Mouse (Mus musculus) right cerebral cortex, adult 2 months (tissue): ENCODE measurements around the gene Lrrc14b.

Experiments used
- DNase-seq, 2 experiments: peaks; one replicate each; pipeline ENCODE4 v3.0.0; 2021 to 2022; ENCODE audit warnings: low spot score in 2 of 2

The Lrrc14b gene

DNA sequence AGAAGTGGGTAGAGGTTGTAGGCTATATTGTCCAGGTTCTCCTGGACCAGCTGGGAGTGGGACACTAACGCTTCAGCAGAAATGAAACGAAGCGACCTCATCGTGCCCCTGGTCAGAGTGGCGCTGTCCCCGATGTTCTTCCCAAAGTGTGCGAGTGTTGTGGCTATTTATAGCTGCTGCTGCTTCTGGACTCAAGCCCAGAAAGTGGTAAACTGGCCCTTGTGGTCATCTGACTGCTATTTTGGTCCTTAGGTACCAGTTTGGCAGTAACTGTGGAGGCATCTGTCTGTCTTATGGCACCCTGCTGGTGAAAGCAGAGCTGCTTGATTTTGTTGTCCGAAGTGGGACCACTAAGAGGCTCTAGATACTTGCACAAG, at the start of gene Lrrc14b:
Lrrc14b (minus strand) TSS at position 147 of the 377 bp plus-strand sequence.
- no peak for DNase-seq

DNA sequence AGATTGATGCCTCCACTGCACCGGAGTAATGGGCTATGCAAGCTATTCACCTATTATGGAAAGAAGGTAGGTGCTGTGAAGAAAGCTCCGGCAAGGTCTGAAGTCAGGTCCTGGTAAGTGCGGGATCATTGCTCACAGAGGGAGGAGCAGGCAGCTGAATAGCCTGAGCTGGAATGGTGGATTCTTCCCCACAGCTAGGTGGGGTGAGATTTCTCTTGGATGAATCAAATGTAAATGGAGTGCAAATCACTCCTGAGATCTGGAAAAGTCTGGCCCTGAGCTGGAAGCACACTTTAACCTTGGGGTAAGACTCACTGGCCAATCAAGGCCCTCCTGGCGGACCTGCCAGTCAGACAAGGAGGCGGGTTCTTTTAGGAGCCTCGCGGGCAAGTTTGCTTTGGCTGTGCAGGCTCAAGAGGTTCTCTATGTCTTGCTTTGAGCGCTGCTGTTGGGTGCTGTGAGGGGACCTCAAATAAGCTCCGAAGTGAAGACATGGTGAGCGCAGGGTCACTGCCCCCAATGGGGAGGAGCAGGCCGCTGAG, 35.6 kb upstream of the Lrrc14b start, which contains the start of gene Ftl1-ps1:
Ftl1-ps1 (plus strand) TSS at position 397 of the 542 bp plus-strand sequence.
- DNase-seq, result no peak

DNA sequence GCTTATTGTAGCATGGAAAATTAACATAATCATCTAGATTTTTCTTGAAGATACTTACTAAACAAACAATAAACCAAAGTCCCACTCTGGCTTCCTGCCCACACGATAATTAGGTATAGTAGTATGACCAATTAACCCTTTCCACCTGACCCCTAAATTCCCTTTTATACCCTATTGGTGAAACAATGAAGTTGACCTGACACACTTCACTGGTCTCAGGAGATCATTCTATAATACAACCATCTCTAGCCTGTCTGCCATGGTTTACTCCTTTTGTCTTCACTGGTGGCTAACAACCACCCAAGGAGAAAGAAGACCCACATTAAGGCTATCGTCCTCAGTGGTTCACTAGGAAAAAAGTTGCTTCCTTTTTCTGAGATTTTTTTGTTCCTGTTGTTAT, 27.4 kb upstream of the Lrrc14b start:
- DNase-seq, result no peak

DNA sequence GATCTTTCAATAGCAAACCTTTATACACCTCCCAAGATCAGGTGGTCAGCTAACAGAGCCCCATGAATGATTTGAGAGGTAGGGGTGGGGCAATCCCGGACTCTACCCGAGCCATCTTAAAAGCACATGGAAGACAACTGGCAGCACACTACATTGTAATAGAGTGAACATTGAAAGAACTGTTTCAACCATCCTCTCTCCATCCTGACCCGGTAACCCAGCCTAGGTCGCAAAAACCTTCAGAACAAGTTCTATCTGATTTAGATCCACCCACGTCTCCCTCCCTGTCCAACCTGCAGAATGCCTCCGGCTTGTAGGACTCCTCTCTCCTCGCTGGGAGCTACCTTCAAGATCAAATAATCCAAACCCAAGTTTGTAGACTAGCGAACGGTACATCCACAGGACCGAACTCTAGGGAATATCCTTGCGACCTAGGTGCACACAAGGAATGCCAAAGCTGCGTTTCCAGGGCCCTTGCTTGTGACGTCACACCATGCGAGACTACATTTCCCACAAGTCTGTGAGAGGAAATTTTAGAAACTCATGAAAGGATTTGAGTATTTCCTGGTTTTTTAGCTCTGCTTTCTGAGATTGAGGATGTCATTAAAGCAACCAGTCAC, 26.7 kb upstream of the Lrrc14b start, which contains the start of gene Zfp72:
Zfp72 (minus strand) TSS at position 466 of the 620 bp plus-strand sequence.
- DNase-seq, result peak; percentile 84 to 89

DNA sequence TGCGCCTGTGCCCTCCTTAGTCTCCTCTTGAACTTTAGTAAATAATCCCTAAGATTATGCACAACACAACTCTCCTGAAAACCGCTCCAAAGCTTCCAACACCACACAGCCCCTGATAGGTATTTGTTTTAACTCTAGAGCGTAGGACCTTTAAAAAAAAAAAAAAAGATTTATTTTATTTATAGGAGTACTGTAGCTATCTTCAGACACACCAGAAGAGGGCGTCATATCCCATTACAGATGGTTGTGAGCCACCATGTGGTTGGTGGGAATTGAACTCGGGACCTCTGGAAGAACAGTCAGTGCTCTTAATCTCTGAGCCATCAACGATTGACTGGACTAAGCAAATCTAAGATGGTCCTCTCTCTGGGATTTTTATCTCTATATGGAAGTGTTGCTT, 25.9 kb upstream of the Lrrc14b start:
- DNase-seq, result no peak

DNA sequence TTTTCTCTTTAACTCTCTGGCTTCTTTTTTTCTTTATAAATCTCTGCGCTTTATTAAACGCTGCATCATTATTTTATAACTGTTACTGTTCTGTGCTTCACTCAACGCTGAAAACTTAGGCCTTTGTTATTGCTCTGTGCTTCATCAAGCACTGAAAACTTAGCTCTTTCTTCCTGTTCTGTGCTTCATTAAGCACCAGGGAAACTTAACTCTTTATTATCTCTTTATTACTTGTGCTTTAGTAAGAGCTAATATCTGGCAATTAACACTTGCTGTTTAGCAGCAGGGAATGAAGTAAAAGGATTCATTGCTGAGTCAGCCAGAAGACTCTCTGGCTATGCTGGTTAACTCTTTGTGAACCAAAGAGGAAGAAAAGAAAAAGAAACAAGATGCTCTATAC, 18.5 kb upstream of the Lrrc14b start:
- DNase-seq, result no peak

DNA sequence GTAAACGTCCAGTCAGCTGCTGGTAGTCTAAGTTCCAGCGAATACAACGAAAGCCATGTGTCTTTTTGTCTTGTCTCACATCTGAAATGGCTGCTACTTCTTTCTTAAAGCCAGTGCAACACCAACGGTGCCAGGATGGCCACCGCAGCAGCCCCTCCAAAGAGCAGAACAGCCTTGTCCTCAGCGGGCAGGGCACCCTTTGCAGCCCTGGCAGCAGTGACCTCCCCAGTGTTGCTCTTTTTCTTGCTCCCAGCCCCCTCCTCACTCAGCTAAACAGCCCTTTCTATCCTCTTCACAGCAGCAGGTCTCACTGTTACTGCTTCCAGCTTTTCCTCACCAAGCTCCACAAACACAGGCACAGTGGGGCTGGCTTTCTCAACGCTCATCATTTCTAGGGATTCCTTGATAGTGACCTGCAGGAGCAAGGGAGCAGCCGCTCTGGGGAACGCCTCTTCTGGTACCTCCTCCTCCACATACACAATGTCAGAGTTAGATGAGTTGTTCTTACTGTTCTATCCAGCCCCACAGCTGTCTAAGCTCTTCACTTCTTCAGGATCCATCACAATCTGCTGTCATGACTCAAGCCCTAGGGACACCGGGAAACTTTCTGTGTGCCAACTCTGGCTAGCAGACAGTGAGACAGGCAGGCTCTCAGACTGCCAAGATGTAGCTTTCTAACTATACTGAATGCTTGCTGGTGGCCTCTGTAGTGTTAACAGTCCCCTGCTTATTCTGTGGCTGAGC, 17.9 kb upstream of the Lrrc14b start:
- no peak for DNase-seq

DNA sequence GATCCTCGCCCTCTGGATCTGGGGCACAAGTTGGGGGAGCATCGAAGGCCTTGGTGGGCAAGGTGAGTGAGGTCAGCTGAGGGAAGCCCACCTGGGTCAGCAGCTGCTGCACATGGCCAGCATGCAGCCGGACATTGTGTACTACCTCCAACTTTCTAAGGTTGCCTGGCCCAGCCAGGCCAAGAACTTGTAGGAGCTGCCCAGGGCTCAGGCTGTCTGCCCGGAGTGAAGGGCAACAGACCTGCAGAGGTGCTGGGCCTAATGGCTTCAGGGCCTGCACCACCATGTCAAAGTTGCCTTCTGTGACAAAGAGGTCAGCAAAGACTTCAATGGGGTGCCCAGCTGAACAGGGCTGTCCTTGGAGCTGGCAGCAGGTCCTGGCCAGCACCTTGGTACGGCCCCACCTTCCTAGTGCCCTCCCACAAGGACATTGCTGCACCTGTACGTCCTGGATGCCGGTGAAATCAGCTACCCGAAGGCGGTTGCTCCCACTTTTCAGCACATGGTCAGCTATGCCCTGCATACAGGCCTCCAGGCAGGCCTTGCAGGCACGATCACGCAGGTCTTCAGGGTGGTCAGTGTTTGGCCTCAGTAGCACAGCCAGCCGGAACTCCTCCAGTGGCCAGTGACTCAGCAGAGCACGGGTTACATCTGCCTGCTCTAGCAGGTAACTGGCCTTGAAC, 488 bp downstream of the Lrrc14b start:
- no peak for DNase-seq

DNA sequence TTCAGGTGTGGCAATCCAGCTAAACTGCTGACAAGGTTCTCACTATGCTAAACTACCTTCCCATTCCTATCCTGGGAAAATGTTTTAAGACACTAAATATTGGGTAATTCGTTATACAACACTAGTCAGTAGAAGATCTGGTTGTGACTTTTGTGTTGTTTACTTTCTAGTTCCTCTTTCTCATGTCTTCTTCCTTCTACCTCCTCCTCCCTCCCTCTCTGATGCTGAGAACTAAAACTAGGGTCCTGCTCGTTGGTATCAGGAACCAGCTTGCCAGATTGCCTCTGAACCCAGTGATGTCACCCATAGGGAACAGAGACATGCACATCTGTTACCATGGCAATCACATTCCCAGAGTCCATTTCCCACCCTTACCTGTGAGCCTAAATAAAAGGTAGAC, 1.6 kb downstream of the Lrrc14b start:
- no peak for DNase-seq

DNA sequence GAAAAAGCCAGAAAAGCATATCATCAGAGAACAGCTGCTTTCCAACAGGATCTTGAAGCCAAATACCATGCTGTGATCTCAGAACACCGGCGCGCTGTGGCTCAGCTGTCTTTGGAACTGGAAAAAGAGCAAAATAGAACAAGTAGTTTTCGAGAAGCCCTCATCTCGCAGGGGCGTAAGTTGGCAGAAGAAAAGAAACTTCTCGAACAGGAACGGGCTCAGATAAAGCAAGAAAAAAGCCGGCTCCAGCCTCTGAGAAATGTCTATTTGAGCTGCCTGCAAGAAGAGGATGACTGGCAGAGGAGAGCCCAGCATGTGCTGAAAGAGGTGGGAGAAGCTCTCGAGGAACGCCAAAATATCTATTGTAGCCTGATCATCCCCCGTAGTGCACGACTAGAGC, 7.3 kb downstream of the Lrrc14b start:
- DNase-seq, result peak in 1 of 2 experiments; percentile 20

DNA sequence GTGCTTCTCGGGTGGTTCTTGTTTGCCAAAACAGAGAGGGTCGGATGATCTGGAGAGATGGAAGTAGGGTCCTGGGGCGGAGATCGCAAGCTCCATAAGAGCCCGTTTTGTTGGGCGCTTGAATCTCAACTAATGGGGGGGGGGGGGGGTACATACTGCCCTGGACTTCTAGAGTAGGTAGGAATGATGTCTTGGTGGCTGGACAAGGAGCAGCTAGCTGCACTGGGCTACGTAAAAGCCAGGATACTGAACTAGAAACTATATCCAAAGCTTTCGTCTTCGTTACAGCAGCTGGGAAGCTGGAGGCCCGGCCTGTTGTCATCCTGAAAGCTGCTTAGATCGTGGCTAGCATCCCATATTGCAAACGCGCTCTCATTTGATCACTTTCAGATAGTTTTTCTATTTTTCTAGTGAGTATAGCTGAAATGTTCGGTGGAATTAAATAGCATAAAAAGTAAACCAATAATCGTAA, 13.3 kb downstream of the Lrrc14b start:
- DNase-seq, result no peak

DNA sequence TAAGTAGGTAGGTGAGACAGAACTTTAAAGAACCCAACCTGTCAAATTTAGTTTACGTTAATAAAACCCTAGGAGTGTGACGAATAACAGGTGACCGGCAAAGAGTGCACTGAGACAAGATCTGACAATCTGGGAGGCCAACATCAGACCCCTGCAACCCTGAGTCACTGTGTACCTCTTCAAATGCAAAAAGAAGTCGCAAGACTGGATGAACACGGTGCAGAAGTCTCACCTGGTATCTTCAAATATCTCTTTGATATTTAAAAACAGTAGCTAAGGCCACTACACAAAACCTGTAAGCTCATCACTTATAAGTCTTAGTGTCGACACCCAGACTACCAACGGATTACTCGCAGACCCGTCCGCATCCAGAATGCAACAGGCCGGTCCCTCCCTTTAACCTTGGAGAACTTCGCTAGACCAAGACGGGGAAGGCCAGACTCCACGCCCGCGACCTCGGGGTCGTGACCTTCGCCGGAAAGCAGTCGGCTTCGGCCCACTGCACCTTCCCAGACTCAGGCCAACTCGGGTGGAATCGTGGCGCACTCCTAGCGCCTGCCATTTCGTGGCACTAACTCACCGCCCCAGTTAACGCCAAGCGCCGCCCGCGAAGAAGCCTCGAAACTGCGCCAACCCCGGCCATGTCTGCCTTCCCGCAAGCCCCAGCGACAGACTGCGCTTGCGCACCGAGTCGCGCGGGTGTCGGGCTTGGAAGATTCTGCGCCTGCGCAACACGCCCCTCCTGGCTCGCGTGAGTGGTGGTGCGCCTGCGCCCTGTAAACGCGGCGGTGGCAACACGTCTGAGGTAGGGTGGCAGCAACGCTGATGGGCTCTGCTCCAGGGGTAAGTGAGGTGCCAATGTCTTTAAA, 14.0 kb downstream of the Lrrc14b start, which contains the start of the genes Sdha and Ccdc127:
Sdha (minus strand) TSS at position 715 of the 869 bp plus-strand sequence.
Ccdc127 (plus strand) TSS at position 744 of the 869 bp plus-strand sequence.
- peak; percentile 94 to 96 for DNase-seq

DNA sequence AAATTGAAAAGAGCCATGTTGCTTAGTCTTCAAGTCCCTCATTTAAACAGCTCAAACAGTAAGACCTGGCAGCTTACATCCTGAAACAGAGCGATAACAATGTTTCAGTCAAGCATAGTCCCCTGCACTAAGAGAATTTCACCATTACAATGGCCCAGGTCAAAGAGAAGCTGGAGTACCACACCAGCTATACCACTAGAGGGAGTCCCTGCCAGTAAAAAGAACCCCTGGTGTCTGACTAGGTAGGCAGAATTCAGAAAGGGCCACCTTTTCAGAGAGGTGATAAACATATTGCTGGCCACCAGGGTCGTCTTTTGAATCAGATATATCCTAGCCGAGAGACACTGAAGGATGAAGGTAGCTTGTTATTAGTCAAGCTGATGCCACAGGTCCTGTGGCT, 22.8 kb downstream of the Lrrc14b start:
- peak in 1 of 2 experiments; percentile 26 for DNase-seq

DNA sequence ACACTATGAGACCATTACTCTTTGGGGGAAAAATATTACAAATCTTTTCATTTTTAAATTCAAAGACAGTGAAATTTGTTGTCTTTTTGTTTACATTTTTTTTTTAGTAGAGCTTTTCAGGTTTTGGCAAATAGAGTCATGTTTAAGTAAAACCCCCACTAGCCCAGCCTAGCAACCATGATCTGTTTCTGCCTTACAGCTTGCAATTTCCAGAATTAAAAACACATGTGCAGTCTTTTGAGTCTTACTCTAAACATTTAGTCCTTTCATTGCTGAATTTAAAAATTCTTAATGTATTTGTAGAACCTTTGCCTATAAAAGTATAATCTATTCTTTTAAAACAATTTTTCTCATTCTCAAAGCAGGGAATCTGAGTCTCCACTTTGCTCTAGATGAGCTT, 34.5 kb downstream of the Lrrc14b start:
- DNase-seq, result no peak

DNA sequence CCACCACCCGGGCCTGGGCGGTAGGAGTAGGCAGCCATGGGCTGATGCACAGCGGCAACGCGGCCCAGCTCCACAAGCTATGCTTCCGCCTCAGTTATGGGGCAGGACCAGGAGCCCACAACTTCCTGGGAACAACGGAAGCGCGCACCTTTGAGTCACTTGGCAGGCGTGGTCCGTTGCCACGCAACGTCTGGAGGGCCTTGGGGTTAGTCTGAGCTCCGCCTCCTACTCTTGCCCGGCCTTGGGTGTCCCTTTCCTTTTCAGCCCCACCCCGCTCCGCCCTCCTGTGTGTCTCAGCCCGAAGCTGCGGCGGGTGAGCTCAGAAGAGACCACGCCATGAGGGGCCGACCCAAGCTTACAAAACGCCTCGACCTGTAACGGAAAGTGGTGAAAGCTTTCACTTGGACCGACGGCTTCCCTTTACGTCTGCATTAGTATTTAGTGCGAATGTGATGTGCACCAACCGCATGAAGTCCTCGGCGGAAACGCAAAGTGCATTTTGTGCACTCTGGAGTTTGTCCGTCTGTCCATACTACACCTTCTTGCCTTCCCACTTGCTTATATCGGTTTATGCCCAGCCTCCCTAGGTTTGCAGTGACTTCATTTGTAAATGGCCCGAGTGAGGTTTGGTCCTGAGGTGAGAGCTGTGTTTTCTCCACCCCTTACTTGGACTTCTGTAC, 46.5 kb downstream of the Lrrc14b start, which contains the start of gene Pdcd6:
Pdcd6 (minus strand) TSS at position 411 of the 680 bp plus-strand sequence.
- peak; percentile 90 to 94 for DNase-seq

DNA sequence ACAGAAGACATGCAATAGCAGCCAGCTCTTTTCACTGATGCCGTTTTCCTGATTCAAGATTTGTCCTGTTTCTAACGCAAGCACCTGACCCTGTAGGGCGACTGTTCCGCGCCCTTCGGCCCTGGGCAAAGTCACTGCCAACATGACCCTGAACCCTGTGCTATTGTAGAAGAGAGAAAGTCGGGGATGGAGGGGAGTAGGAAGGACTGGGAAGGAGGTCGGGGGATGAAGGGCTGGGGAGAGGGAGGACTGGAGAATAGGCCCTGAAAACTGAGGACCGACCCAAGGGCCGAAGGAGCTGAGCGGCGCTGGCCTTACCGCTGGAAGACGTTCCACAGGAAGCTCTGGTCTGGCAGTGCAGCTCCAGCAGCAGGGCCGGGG, 47.0 kb downstream of the Lrrc14b start:
- no peak for DNase-seq

DNA sequence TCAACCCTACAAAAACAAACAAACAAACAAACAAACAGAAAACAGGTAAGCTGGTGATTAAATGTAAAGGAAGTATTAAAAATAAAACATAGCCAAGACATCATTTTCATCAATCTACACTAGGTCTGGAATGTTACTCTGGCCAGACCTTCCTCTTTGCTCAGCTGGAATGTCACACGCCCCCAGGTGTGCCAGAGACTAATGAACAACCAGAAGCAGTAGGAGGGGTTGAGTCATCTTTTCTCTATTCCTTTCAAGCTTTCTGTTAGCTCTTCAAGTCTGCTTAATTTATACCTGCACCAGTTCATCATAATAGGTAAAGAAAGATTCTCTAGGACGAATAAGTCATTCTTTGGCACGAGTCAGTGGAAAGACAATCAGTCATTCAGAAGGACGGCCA, 47.4 kb downstream of the Lrrc14b start:
- DNase-seq, result no peak

DNA sequence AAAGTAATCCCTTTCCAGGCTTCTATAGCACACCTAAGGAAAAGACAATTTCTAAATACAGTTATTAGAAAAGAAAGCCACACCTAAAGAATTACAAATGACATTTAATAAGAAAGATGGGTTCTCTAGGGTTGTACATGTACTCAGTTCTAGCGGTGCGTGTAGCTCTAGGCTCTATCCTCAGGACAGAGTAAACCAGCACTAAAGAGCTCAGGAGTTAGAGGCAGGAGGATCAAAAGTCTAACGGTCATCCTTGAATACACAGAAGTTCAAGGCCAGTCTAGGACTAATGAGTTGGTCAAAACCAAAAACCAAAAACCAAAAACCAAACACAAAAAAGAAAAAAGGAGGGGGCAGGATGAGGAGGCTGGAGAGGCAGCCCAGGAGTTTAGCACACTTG, 49.2 kb downstream of the Lrrc14b start:
- no peak for DNase-seq
